Mouse (Mus musculus) lung, postnatal 0 days (tissue): ENCODE data around the gene Ccdc71l. TPM values are rescaled to one million over a fixed set of nuclear protein-coding genes. Genes with fewer than 3 reads are reported as not detected.

Experiments used
- ATAC-seq: fragments of 200-750 bp; cut with Nextera tagmentation; 2 replicates; pipeline ENCODE4 v1.8.0; 2017; ENCODE audit warnings: moderate library complexity
- DNase-seq: peaks from one replicate; pipeline ENCODE4 v3.0.0-alpha.2; 2016; ENCODE audit warnings: low spot score
- H3K27ac ChIP-seq: fragments of 300-500 bp; sonication (generic); 2 replicates; pipeline ENCODE4 v1.5.1; 2014; ENCODE audit warnings: antibody characterized with exemption, mild to moderate bottlenecking, low read length, mixed read lengths
- H3K27me3 ChIP-seq: fragments of 300-500 bp; sonication (generic); replicated peaks from 2 replicates; pipeline ENCODE4 v1.6.1; 2014; ENCODE audit warnings: low read length, mixed read lengths; ENCODE audit not compliant: insufficient read depth
- H3K36me3 ChIP-seq: fragments of 300-500 bp; sonication (generic); 2 replicates; pipeline ENCODE4 v1.6.1; 2014; ENCODE audit warnings: low read length, mixed read lengths; ENCODE audit not compliant: insufficient read depth
- H3K4me1 ChIP-seq: fragments of 300-500 bp; sonication (generic); 2 replicates; pipeline ENCODE4 v1.6.1; 2014; ENCODE audit warnings: antibody characterized with exemption, low read depth, low read length, mixed read lengths; ENCODE audit not compliant: insufficient read depth
- H3K4me2 ChIP-seq: fragments of 300-500 bp; sonication (generic); replicated peaks from 2 replicates; pipeline ENCODE4 v1.6.1; 2014; ENCODE audit warnings: low read depth, mild to moderate bottlenecking, low read length, moderate library complexity, mixed read lengths
- H3K4me3 ChIP-seq: fragments of 300-500 bp; sonication (generic); 2 replicates; pipeline ENCODE4 v1.5.1; 2014; ENCODE audit warnings: low read depth, low read length
- H3K9ac ChIP-seq: fragments of 300-500 bp; sonication (generic); replicated peaks from 2 replicates; pipeline ENCODE4 v1.6.1; 2014; ENCODE audit warnings: low read depth, mild to moderate bottlenecking
- H3K9me3 ChIP-seq: fragments of 300-500 bp; sonication (generic); 2 replicates; pipeline ENCODE4 v1.6.1; 2016; ENCODE audit warnings: low read length, mixed read lengths
- CTCF ChIP-seq: IDR thresholded peaks from 2 replicates; pipeline ENCODE4 v1.5.1; 2016; ENCODE audit warnings: antibody characterized with exemption, mild to moderate bottlenecking
- EP300 ChIP-seq: IDR thresholded peaks from 2 replicates; pipeline ENCODE4 v1.6.1; 2016; ENCODE audit warnings: antibody characterized with exemption, mild to moderate bottlenecking, control low read depth
- WGBS: fragments of 180-500 bp; shearing (Covaris S2); extraction: QIAGEN DNeasy Blood & Tissue Kit; methylation state at CpG from one replicate; pipeline ENCODE4 v1.1.7; 2014; 5-methylcytosine and 5-hydroxymethylcytosine counted together
- polyA plus RNA-seq: library from polyadenylated mRNA; unstranded; fragments of >200 nt; fragmentation: Nextera tagmentation; extraction: Ambion mirVana; gene quantifications from 2 replicates; pipeline ENCODE4 v1.2.1, GENCODE M21; 2015

Ccdc71l gene
- polyA plus RNA-seq, result 4.8 and 4.9 TPM in 2 replicates

DNA sequence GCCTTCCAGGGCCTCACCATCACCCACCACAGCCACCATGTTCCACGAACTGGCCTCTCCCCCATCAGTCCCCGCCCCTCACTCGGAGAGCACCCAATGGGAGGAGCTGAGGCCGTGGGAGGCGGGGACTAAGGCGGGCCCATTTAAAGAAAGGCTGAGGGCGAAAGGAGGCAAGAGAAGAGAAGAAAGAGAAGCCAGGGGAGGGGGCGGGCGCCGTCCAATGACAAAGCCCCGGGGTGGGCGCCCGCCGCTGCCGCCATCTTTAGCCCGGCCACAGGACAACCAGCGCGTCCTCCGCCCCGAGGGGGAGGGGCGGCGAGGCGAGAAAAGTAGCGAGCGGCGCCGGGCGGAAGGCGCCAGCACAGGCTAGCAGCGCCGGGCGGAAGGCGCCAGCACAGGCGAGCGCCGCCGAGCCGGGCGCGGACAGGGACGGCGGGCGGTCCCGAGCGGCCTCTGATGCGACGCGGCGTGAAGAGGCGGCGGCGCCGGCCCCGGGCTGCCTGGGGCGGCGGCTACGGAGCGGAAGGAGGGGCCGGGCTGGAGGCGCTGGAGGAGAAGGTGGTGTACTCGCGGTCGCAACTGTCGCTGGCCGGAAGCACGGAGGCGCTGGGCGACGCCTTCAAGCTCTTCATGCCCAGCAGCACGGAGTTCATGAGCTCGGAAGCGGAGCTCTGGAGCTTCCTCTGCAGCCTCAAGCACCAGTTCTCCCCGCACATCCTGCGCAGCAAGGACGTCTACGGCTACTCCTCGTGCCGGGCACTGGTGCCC lies at the start of gene Ccdc71l:
Ccdc71l (plus strand) TSS at position 177 of the 768 bp plus-strand sequence.
- Histone ChIP-seq H3K9me3 (no peaks in the 10 kb centered on the region), H3K27ac (peak within 1 kb of the TSS; percentile 95), H3K9ac (peak within 1 kb of the TSS; percentile 82), H3K4me3 (peak within 1 kb of the TSS; percentile 79), H3K27me3 (no peaks in the 10 kb centered on the region), H3K36me3 (no peaks in the 10 kb centered on the region), H3K4me2 (peak within 1 kb of the TSS; percentile 69), H3K4me1 (peaks cover 5% of the 10 kb centered on the region; the same call in 1 of the 2 replicates)
- no peak for TF ChIP-seq EP300
- TF ChIP-seq CTCF, result no peak
- ATAC-seq (peak; percentile 89), DNase-seq (peak; percentile 90)
- under 1% methylated on average over 72 of the region's 78 CpGs for WGBS

DNA sequence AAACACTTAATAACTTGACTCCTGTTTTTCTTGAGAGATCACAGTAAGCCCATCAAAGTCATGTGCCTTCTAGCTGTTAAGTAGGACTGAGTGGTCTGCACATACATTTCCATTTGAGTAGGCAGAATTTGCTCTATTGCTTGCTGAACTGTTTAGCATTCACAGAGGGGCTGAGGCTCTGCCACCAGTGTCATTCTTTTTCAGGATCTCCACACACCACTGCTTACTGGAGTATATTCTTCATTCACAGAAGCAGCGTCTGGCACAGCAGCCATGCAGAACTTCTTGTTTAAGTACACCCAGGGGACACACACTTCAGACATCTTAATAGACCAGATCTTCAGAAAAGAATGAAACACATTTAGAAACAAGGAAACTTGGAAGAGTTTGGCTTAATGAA lies 39.4 kb upstream of the Ccdc71l start:
- no peak for TF ChIP-seq CTCF
- H3K9me3 ChIP-seq, result no peaks in the 10 kb centered on the region
- no peak overlapping the region for H3K4me2 ChIP-seq
- no peak overlapping the region for H3K27ac ChIP-seq
- H3K4me3 ChIP-seq, result no peak overlapping the region
- H3K9ac ChIP-seq, result no peak overlapping the region
- ATAC-seq, result no peak
- 31% methylated on average over 1 of the region's 1 CpGs for WGBS
- no peak for DNase-seq
- H3K27me3 ChIP-seq, result no peaks in the 10 kb centered on the region
- no peaks in the 10 kb centered on the region for H3K36me3 ChIP-seq
- H3K4me1 ChIP-seq, result no peaks in the 10 kb centered on the region

DNA sequence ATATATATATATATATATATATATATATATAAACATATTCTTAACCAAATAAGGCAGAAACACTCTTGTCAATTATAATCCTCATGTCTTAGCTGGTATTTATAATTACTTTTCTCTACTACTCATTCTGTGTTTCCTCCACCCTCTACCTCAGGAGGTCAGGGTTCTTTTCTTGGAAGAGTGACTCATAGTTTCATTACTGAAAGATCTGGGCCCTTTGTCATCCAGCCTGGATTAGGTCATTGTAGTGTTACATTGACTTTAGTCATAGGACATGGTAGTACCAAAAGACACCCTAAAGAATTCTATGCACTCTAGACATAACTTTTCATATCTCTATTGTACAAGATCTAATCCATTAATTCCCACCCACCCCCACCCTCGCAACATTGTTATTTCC lies 35.0 kb upstream of the Ccdc71l start:
- Histone ChIP-seq H3K4me3 (no peak overlapping the region), H3K4me1 (no peaks in the 10 kb centered on the region), H3K27me3 (no peaks in the 10 kb centered on the region), H3K4me2 (no peak overlapping the region), H3K9ac (no peak overlapping the region), H3K36me3 (no peaks in the 10 kb centered on the region), H3K27ac (no peak overlapping the region), H3K9me3 (no peaks in the 10 kb centered on the region)
- ATAC-seq (no peak), DNase-seq (no peak)
- no peak for TF ChIP-seq CTCF
- no peak for TF ChIP-seq EP300
- 56% methylated on average over 1 of the region's 1 CpGs for WGBS

DNA sequence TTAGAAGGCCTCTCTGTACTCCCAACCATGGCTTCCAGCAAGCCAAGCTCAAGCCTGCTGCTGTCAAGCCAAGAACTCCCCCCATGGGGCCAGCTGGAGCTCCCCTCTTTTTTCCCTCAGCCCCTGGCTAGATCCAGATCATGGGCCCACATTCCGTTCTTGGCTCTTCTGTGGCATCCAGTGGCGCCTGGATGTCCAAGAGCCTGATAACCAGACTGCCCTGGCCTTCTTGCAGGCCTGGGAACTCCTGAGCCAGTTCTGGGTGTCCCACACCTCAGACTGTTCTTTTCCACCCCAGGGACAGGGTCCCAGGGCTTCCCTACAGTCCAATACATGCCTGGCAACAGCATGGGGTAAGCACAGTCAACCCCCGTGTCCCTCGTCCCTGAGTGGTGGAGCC lies 32.4 kb upstream of the Ccdc71l start:
- H3K36me3 ChIP-seq, result no peaks in the 10 kb centered on the region
- no peak for DNase-seq
- no peak overlapping the region for H3K4me2 ChIP-seq
- no peak overlapping the region for H3K27ac ChIP-seq
- no peaks in the 10 kb centered on the region for H3K4me1 ChIP-seq
- no peak overlapping the region for H3K4me3 ChIP-seq
- H3K9me3 ChIP-seq, result no peaks in the 10 kb centered on the region
- H3K27me3 ChIP-seq, result no peaks in the 10 kb centered on the region
- H3K9ac ChIP-seq, result no peak overlapping the region
- no peak for TF ChIP-seq CTCF
- no peak for TF ChIP-seq EP300
- WGBS, result 85% methylated on average over 4 of the region's 4 CpGs
- ATAC-seq, result no peak

- Histone ChIP-seq H3K9me3 (no peaks in the 10 kb centered on the region), H3K36me3 (no peaks in the 10 kb centered on the region), H3K27me3 (no peaks in the 10 kb centered on the region), H3K4me3 (no peak overlapping the region), H3K9ac (no peak overlapping the region), H3K4me1 (no peaks in the 10 kb centered on the region), H3K4me2 (no peak overlapping the region), H3K27ac (no peak overlapping the region)
- no peak for ATAC-seq
- no peak for TF ChIP-seq CTCF
- TF ChIP-seq EP300, result no peak
- 89% methylated on average over 3 of the region's 3 CpGs for WGBS
- DNase-seq, result no peak
These were observed 30.0 kb upstream of the Ccdc71l start for GRCm38 (mm10) chr12:32348493-32348892.

DNA sequence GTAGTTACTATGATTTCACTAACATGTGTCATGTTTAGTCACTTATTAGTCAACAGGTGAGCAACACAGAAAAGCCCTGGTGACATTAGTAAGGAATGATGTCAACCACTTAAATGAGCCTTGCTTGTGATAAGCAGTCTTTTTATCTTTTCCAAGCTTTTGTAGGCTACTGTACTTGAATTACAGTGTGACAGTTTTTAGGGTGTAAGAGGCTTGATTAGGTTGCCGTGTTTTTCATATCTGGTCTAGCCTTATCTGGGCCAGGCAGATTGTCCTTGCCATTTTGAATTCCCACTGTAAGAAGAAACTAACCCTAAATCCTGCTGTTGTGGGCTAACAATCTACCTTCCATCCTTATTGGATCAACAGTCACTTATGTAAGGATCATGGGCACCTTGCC lies 26.6 kb upstream of the Ccdc71l start:
- ATAC-seq (no peak), DNase-seq (no peak)
- H3K4me2 ChIP-seq, result no peak overlapping the region
- no peaks in the 10 kb centered on the region for H3K27me3 ChIP-seq
- WGBS, result 72% methylated on average over 1 of the region's 1 CpGs
- no peaks in the 10 kb centered on the region for H3K36me3 ChIP-seq
- no peaks in the 10 kb centered on the region for H3K4me1 ChIP-seq
- no peak overlapping the region for H3K27ac ChIP-seq
- no peak overlapping the region for H3K4me3 ChIP-seq
- H3K9me3 ChIP-seq, result no peaks in the 10 kb centered on the region
- no peak overlapping the region for H3K9ac ChIP-seq
- no peak for TF ChIP-seq EP300
- TF ChIP-seq CTCF, result no peak
